Comparison of ENCODE assay signal across 9 mouse cellular contexts in genomic region chr13:88821440-88822331, GRCm38 (mm10). TPM values are rescaled to one million over a fixed set of nuclear protein-coding genes. Genes with fewer than 3 reads are reported as not detected.
DNase-seq lines count a peak whose midpoint lies in the region; ATAC-seq lines count a peak whose summit lies in the region.
"Had no signal": no experiment of that assay in that cellular context is flagged by ENCODE, and none has a peak within 500 bp of the region (broad histone marks: within the 10 kb centered on the region; RNA-seq: fewer than 3 reads in every experiment).

TSS of gene Edil3 (plus strand) at chr13:88821472.

- intact Hi-C loops in gastrocnemius, postnatal 14 days (cut with DNase I; ENCODE audit: low total_unique reads) = no loop called here

- no peak within 1 kb of the TSS for H3K27ac ChIP-seq in brown adipose tissue, adult 24 weeks (replicated peaks; ENCODE audit: low read depth, low read length)
- no peak within 1 kb of the TSS for H3K27ac ChIP-seq in heart, embryonic 15.5 days
- H3K27ac ChIP-seq in lung, embryonic 16.5 days (ENCODE audit: low read length) = no peak within 1 kb of the TSS; the same call in 1 of the 2 replicates

- ATAC-seq in heart, embryonic 15.5 days (replicated peaks; ENCODE audit: insufficient number of reproducible peaks, insufficient read depth, low FRiP score, low read depth) = peak; percentile 82
- peak; percentile 87 for ATAC-seq in lung, embryonic 16.5 days (ENCODE audit: low read depth)
- ATAC-seq: Patski had no signal

- peak within 1 kb of the TSS; percentile 42 for H3K9ac ChIP-seq in heart, embryonic 15.5 days
- peak within 1 kb of the TSS; percentile 83 for H3K9ac ChIP-seq in lung, embryonic 16.5 days (ENCODE audit: low read length)

- peak; percentile 10 for DNase-seq in gastrocnemius, postnatal 14 days
- DNase-seq in gastrocnemius, adult 8-10 months (ENCODE audit: low spot score in 2 of 2) = no peak
- peak; percentile 53 to 60 for DNase-seq in layer of hippocampus, postnatal 10 days (ENCODE audit: low spot score in 2 of 2)
- peak; percentile 76 for DNase-seq in retina, embryonic 14.5 days (ENCODE audit: low spot score)
- no peak for DNase-seq in B cell, adult 2 months

- WGBS in heart, embryonic 15.5 days = under 1% methylated on average over 60 of the region's 60 CpGs
- WGBS in lung, embryonic 16.5 days = under 1% methylated on average over 58 of the region's 60 CpGs

- peaks cover 3% of the 10 kb centered on the region; the same call in 1 of the 2 replicates for H3K4me1 ChIP-seq in brown adipose tissue, adult 24 weeks (ENCODE audit: control insufficient read depth, insufficient read depth, insufficient read length, low read length)
- peaks cover 13% of the 10 kb centered on the region; the same call in 1 of the 2 replicates for H3K4me1 ChIP-seq in heart, embryonic 15.5 days (replicated peaks)
- peaks cover 2% of the 10 kb centered on the region; the same call in 1 of the 2 replicates for H3K4me1 ChIP-seq in lung, embryonic 16.5 days (replicated peaks; ENCODE audit: control insufficient read depth, insufficient read depth, low read length)

- H3K4me2 ChIP-seq in heart, embryonic 15.5 days = peak within 1 kb of the TSS; percentile 97
- H3K4me2 ChIP-seq in lung, embryonic 16.5 days (ENCODE audit: low read depth, low read length) = peak within 1 kb of the TSS; percentile 98

- H3K9me3 ChIP-seq in heart, embryonic 15.5 days (replicated peaks) = no peaks in the 10 kb centered on the region
- H3K9me3 ChIP-seq in lung, embryonic 16.5 days (ENCODE audit: control insufficient read depth, low read length) = no peaks in the 10 kb centered on the region

- no peaks in the 10 kb centered on the region for H3K27me3 ChIP-seq in heart, embryonic 15.5 days
- H3K27me3 ChIP-seq in lung, embryonic 16.5 days (ENCODE audit: control insufficient read depth, insufficient read depth, low read depth, low read length) = peaks cover 5% of the 10 kb centered on the region

- H3K4me3 ChIP-seq in brown adipose tissue, adult 24 weeks (ENCODE audit: insufficient read depth, low read depth, low read length) = peak within 1 kb of the TSS; percentile 46
- H3K4me3 ChIP-seq in heart, embryonic 15.5 days = peak within 1 kb of the TSS; percentile 80
- H3K4me3 ChIP-seq in lung, embryonic 16.5 days (ENCODE audit: low read length) = peak within 1 kb of the TSS; percentile 78

- H3K36me3 ChIP-seq in heart, embryonic 15.5 days = no peaks in the 10 kb centered on the region
- no peaks in the 10 kb centered on the region for H3K36me3 ChIP-seq in lung, embryonic 16.5 days (ENCODE audit: control insufficient read depth, insufficient read depth, low read length)

RNA-seq across cellular contexts. Expression of gene Edil3, which starts in this region (rescaled TPM):
- total RNA-seq in gastrocnemius, postnatal 14 days (2021) = under 1 TPM; 0.38 to 0.51 TPM
- under 1 TPM; 0.35 to 0.74 (median 0.40) TPM for total RNA-seq in gastrocnemius, adult 8-10 months (2022)
- polyA plus RNA-seq in brown adipose tissue, adult 24 weeks (2012; ENCODE audit: insufficient read depth, insufficient read length, missing spikeins) = 0.32 and 0.83 TPM in 2 replicates
- polyA plus RNA-seq in heart, embryonic 15.5 days (2015; fragmentation: Nextera tagmentation; extraction: Ambion mirVana) = 2.6 and 3.3 TPM in 2 replicates
- 10 to 100 TPM; 46.7 to 49.8 TPM for total RNA-seq in layer of hippocampus, postnatal 10 days (2021)
- polyA plus RNA-seq in lung, embryonic 16.5 days (2015; fragmentation: Nextera tagmentation; extraction: Ambion mirVana) = 9.4 and 9.7 TPM in 2 replicates
- polyA plus RNA-seq: Patski had no signal

Comparison
In these comparisons a context has a peak if more than half of its experiments do, and no peak if none do; other contexts are left out.
1. RNA of gene Edil3 (total RNA-seq): 46.7 to 49.8 TPM in layer of hippocampus, postnatal 10 days; 0.38 to 0.51 TPM in gastrocnemius, postnatal 14 days and 0.35 to 0.74 TPM in gastrocnemius, adult 8-10 months; every median in the first group is over 10 times any median in the second.
2. Peak in DNase-seq in gastrocnemius, postnatal 14 days; RNA of the gene not detected or under 1 TPM.
3. DNase-seq: peak in layer of hippocampus, postnatal 10 days (2 of 2) and retina, embryonic 14.5 days (single experiment); none in gastrocnemius, adult 8-10 months (0 of 2) and B cell, adult 2 months (0 of 2).
4. Peak in every context shown above with its lines, with median percentiles within 50 percentile points of each other: H3K4me3 ChIP-seq.